Mouse (Mus musculus) thymus, postnatal 25 days (tissue): ENCODE measurements around the gene 4930412O13Rik.

ENCODE experiments used
- DNase-seq: peaks from one replicate; pipeline ENCODE4 v3.0.0; 2022

Gene 4930412O13Rik

DNA sequence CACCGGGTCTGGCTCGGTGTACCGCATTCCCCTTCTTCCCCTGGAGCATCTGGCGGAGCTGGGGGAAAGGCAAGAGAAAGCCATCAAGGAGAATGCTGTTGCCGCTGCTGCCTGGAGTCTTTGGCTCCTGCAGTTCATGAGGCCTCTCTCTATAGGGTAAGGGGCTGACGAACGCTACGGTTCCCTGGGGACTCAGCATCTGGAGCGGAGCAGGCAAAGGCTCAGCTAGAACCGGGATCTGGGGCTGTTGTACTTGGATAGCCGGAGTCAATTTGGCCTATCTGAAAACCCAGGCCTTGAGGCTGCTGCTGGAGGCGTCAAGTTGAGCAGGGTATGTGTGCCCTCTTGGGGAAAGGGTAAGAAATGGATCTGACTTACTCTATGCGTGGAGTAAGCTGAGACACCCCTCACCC, 565 bp downstream of the 4930412O13Rik start:
- peak; percentile 48 for DNase-seq

DNA sequence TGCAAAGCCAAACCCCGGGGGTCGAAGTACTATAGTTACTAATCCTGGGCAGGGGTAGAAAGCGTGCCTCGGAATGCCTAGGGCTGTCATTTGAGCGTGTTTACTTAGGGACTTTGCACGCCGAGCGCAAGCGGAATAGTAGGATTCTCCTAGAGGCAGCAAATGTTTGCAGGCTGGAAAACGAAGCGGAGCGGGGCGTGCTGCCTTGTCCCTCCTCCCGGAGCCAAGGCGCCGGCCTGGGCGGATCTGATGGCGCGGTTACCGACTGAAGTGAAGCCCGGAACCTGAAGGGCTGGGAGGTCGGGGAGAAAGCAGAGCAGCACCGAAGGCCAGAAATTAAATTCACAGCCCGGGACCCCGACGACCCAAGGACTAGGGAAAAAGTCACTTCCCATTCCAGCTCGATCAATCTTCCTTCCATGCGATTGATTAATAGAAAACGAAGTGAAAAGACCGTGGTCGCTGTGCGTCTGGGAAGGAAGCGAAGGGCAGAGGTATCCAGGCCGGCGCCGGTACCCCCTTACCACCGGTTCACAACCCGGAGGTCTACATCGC, 1.4 kb downstream of the 4930412O13Rik start:
- DNase-seq = peak; percentile 47

DNA sequence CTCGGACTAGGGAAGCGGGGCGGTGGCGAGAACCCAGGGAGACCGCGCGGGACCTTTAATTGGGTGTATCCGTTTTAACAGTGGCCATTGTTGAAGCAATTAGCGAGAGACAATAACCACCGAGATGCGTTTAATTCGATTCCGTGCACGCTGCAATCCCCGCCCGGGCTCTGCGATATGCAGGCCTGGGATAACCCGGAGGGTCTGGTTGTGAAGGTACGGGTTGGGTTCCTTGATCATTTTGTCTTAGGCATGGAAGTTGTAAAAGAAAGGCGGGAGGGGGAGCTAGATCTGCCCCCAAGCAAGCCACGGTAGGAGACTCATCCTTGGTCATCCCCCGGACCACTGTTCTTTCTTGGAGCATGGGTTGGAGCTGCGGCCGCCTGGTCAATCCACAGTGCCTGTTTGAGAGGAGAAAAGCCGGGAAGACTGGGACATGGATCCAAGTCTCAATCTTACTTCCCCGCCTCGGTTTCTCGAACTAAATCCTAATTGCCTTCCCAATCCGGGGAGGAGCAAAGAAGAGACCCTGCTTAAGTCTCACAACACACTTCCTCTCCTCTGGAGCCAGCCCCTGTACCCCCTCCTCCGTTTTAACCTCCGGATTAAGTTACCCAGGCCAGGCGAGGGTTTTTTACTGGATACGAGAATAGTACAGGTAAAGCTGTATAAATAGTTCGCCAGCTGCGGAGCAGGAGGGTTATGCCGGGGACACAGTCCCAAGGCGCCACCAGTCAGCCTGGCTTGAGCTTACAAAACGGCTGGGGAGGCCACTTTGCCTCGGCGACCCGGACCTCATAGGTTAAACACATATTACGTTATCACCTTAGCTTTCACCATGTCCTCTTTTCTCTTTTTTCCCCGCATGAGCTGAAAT, 2.1 kb downstream of the 4930412O13Rik start:
- peak; percentile 54 for DNase-seq

DNA sequence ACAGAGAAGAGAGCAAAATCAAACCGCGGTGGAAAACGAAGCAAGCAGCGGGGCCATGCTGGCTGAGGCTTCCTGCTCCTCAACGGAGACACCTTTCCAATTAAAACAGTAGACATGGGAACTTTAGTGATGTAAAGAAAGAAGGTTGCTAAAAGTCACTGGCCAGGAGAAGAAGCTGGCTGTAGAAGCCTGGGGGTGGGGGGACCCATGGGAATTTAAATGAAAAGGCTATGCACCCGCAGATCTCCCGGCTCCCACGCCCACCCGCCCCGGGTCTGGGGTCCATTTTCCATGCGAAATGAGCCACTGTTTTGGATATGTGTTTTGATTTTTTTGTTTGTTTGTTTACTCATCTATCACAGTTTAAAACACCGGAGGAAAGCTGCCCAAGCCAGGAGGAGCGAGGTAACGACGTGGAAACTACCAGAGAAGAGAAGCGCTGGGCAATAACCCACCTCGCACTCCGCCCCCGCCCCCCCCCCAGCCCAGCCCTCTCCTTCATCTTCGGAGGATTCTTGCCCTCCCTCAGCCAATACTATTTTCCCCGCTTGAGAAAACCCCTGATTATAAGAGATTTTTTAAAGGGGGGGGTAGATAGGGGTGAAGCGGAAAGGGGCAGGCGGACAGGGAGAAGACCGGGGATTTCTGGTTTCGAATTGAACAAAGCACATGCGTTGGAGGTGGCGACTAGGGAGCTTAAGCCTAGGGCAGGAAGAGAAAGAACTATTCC, 2.9 kb downstream of the 4930412O13Rik start:
- DNase-seq = no peak

DNA sequence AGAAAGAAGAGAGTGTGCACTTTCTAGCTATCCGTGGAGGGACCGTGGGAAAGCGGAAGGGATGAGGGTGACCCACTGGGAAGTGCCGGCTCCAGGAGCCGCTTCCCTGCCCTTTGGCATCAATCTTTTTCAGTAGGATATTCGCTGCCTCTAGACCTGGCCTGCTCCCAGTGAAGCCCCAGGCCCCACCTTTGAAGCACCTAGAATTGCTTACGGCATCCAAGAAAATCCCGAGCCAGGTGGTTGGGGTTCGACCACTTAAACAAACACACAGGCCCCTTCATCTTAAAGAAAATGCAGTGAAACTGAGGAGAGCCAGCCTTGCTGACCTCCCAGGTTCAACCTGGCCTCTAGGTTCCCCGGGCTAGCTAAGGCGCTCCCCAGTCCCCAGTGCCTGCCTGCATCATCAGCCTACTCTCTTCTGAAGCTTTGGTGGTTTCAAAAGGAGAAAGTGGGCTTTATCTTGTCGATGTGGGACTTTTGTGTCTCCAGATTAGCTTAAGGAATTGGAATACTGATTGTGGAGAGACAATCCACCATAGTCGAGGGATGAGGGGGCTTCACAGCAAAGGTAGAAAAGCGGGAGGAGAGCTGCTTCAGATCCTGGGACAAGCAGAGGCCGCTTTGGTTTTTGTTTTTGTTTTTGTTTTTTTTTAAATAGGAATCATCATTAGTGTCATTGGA, 3.6 kb downstream of the 4930412O13Rik start:
- no peak for DNase-seq

DNA sequence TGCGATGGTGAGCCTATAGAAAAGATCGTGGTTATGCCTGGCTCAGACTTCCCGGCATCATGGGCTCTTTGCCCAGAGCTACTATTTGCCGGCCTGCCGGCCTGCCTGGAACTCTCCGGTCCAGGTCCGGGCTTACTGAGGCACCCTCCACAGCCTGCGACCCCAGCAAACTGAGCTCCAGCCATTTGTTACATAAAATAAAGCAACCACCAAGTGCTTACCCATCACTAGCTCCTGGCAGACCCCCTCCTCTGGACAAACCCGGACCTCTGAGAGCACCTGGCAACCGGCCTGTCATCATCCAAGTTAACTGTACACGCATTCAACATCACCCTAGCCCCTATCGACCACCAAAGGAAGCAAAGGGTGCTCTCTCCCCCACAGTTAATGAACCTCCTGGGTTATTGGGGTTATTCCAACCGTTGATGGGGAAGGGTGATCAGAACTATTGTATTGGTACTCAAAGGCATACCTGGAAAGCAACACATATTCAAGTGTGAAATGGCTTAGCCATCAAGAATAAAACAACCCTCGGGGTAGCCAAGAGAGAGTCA, 4.2 kb downstream of the 4930412O13Rik start:
- no peak for DNase-seq

DNA sequence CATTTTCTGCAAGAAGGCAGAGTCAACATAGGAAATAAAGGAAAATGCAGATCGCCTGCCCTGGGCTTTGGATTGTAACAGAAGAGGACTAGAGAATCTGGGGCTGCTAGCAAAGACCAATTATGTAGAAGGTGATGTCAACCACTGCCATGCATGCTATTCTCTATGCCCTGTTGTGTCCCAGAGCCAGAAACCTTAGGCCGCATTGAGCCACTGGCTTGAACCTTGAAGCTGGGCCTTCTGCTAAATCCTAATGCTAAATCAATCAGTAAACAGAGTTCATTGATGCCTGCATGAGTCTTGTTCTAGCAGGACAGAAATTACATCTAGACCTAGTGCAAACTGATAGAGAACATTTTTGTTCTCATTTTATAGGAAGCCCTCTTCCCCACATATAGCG, 5.0 kb downstream of the 4930412O13Rik start:
- DNase-seq = no peak

DNA sequence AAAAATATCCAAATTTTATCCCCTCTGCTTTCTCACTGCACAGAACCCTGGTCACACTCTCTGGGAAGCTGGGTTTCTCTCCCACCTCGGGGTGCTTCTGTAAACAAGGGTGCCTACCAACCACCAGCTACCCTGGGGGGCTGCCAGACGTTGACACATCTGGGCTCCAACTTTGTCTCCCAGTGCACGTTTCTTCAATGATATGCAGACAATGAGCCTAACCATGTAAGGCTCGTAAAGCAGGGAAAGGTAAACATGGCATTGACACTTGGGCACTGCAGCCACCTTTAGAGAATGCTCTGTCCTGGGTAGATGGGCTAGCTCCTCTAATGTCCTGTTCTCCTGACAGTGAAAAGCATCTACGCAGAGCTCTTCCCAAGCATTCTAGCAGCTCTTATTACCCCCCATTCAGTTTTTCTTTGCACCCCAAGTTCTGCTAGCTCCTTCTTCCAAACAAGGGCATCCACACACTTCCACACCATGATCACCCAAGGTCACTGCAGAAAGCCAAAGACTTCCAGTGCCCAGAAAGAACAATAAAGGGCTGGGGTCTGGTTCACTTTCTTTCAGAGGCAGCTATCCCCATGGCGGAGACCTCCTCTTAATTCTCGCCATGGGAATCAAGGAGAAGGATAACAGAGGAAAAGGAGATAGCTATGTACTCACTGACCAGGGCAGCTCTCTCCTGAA, 6.0 kb downstream of the 4930412O13Rik start:
- no peak for DNase-seq

DNA sequence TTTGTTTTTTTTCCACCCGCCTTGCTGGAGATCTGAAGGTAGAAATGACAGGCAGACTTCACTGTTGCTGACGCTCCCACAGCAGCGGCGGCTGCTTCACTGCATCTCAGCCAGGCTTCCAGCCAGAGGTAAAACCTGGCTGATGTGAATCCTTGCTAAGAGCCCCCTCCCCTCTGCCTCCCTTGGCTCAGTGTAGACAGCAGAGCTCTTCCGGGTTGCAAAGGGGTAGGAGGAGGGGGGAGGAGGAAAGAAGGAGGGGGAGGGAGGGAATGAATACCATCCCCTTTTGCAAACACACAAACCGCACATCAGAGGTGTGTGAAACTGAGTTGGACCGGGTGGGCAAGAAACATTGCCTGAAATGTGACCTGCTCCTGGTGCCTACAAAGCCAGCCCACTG, 6.6 kb downstream of the 4930412O13Rik start:
- DNase-seq = no peak

DNA sequence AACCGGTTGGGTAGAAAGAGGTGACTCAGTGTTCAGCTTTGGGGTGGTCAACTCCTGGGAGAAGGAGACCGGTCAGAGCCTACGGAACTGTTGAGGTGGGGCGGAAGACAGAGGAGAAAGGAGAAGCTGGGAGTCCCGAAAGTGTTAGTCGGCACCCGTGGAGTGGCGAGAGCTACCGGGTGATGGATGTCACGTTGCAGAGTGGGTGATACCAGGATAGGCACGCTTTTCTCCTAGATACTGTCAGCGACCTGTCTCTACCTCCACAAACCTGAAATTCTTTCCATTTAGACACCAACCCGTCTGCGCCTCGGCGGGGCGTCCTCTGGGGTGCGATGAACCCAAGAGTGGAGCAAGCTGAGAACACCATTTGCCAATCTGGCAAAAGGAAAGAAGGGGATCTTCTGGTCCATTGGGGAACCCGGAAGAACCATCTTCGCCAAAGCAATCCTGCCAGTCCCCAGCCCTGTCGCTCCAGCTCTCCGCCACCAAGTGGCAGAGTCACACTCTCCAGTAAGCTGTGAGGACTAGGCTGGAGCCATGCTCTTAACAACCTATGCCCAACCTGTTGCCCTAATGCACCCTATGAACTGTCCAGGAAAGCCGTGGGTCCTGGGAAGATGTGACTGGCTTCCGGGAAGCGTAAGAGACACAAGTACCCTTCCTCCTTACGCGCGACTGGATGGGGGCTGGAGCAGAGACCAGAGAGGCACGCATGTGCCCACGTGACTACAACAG, 8.0 kb downstream of the 4930412O13Rik start, which contains the start of gene 9230102O04Rik:
9230102O04Rik (minus strand) TSS at position 628 of the 738 bp plus-strand sequence.
- peak; percentile 68 for DNase-seq

DNA sequence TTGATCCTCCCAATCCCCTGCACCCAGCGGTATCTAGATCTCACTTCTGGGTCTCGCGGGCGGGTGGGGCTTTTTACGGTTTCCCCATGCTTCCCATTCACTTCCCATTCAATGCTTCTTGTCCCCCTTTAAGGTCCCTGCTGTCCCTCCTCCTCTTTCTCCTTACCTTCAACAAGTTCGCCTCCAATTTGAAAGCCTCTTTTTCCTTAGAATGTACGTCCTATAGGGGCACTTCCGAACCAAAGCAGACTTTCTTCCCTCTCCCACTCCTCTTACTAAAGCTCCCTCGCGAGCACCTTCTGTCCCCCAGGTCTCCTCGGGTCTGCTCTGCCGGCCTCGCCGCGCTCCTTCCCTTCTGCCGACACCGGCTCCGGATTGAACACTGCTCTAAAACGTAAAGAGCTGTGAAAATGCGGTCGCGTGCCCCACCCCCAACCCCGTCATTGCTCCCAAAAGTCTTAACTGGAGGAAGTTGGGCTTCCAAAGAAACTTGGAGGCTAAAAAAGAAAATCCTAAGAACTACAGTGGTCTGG, 8.7 kb downstream of the 4930412O13Rik start, which contains the start of gene Gata3:
Gata3 (minus strand) TSS at position 384 of the 533 bp plus-strand sequence.
- DNase-seq = peak; percentile 36

DNA sequence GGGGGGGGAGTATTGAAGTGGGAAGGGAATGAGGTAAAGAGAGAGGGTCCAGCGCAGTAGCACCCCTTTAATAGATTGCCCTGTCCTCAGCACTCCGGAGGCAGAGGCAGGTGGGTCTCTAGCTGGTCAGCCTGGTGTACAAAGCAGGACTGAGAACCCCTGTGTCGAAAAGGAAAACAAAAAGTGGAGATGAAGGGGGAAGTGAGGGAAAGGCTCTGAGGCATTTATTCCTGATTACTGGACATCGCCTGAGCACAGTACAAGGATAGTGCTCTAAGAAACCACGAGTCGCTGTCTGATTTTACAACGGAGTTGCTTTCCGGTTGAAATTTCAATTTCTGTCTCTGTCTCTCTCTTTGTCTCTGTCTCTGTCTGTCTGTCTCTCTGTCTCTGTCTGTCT, 9.2 kb downstream of the 4930412O13Rik start:
- no peak for DNase-seq

DNA sequence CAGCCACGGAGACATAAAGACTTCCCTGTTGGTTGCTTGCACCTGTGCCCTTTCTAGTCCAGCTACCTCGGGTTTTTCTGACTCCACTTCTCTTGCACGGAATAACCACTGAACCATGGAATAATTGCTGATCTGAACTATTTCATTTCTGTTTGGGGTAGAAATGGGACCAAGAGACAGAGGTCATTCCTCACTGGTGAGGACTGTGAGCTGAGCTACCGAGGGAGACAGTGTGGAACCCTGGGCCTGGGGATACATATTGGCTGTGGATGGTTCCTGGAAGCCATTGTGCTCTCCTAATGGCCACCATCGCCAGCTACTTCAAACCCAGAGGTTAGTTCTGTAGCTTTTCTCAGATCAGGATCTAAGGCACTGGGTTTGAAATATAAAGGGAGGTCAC, 9.9 kb downstream of the 4930412O13Rik start:
- DNase-seq = no peak

DNA sequence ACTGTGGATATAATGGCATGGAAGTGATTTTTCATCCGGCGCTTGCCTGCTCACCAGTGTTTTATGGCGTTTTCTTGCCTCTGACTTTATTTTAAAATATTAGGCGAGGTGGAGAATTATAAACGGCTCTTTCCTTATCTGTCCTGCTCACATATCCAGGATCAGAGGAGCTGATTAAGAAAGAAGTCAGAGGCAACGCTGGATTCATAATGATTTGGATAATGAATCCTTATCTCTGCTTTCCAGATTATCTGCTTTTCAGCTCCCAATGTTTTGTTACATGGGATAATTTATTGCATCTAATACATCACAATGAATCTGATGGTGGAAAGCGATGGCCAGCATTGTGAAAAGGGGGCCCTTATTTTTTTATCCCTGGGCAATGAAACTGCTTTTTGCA, 11.5 kb downstream of the 4930412O13Rik start:
- no peak for DNase-seq

DNA sequence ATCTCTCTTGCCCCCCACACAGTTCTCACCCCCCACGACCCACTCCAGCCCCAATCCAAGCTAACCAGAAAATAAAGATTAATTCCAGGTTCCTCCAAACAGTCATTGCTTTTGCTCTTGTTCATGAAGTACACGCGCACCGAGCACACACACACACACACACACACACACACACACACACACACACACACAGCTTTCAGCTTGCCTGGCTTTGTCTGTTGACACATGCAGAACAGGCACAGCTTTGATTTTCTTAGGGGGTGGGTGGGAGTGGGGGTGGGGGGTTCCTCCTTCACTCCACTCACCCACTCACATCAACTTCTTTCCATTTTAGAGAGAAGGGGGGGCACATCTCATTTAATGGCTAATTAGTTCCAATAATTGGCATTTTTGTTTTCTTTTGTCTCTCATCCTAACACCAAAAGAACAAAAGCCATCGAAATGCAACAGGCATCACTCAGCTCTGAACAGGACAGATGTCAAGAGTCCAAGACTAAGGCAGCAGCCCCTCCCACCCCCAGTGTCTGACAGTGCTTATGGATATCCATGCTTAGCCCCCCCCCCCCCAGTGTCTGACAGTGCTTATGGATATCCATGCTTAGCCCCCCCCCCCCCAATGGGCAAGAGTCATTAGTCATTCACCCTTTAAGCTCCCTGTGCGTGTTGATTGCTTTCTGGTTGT, 12.4 kb downstream of the 4930412O13Rik start:
- DNase-seq = no peak

DNA sequence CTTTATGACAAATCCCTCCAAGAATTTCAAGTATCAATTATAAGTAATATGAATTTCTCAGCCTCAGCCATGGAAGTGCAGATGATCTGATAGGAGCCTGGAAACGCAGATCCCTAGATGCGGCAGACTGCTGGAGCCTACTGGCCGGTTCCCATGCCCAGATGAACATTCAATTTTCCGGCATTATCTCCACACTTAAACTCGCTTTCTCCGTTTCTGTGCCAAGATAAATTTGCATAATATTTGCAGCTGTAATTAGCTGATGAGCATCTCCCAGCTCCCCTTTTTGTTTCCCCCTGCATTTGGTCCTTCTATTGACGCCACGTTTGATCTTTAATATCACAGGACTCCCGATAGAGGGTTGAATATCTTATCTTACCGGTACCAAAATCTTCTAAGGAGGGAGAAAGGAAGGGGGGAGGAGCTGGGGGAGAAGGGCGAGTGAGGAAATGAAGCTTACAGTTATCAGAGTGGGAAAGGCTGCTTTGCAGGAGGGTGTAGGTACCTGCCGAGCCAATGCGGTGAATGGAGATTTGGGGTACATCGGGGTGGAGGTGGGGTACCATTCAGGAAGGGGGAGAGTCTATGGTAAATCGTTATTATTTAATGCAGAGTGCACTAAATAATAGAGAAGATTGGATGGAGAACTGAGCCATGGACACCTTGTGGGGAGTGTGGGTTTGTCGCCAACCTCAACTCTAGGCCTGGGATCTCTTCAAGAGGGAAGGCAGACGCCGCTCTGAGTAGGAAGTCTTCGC, 14.0 kb downstream of the 4930412O13Rik start:
- DNase-seq = no peak

DNA sequence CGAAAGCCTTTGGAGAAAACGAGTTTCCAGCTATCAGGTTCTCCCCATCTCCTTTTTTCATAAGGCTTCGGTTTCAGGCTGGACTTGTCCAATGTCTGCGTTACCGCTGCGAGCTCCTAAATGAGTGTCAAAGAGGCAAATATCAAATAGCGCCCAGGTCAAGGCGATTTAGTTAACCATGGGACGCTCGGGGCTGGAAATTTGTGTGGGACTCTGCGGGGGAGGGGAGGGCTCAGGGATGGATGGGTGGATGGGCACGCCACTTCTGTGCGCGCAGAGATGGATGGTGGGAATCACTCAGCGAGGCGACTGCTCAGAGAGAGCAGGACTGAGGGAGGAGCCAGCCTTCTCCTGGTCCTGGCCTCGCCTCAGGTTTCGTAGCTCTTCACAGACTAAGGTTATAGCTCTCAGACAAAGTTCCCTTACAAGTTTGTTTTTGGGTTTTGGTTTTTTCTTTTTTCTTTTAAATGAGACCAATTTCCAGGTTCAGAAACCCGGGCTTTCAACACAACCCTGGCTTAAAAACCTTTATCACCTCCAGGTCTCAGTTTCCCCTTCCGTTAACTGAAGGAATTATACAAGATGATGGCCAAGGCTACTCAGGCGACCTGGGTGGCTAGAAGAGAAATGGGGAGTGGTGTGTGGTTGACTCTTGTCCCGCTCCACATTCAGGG, 15.2 kb downstream of the 4930412O13Rik start:
- DNase-seq = no peak

DNA sequence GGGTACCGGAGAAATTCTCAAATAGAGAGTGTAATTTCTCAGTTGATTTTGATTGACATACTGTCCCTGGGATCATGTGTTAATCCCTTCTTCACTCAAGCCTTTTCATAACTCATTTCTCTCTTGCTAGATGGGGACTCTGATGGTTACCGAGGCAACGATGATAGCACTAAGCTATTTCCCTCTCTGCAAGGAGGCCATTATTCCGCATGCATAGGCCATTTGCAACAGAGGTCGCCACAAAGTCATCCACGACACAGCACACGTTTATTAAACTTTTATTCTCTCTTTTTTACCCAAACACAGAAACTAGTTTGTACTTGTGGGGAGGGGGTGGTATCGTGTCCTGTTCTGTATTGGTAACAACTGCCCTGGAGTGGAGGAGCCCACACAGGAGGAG, 16.8 kb downstream of the 4930412O13Rik start:
- no peak for DNase-seq
